Mouse (Mus musculus): ENCODE measurements around the gene Tmem59l.

- TF ChIP-seq POLR2A (IDR thresholded peaks at IDR 0.05; ENCODE audit: borderline replicate concordance, control insufficient read depth, low read depth, low read length) (peak; percentile 84; the same call in 1 of the 2 replicates), CTCF (IDR thresholded peaks at IDR 0.05; ENCODE audit: control insufficient read depth, insufficient read depth, low read length) (peak; percentile 66)
Measured at GRCm38 (mm10) chr8:70522592-70523403, 35.6 kb upstream of the Tmem59l start.

Measured in bone marrow, adult 2 months (tissue).